ENCODE assay signal across 12 mouse cellular contexts in genomic region chr9:108690914-108691313, GRCm38 (mm10). TPM values are rescaled to one million over a fixed set of nuclear protein-coding genes. Genes with fewer than 3 reads are reported as not detected.
DNase-seq lines count a peak whose midpoint lies in the region; ATAC-seq and TF ChIP-seq lines count a peak whose summit lies in the region.
"Had no signal": no experiment of that assay in that cellular context is flagged by ENCODE, and none has a peak within 500 bp of the region (broad histone marks: within the 10 kb centered on the region; RNA-seq: fewer than 3 reads in every experiment).

No protein-coding gene starts in this region.

- 0 out of 2 replicates have a peak, but pooled peaks cover 2% of the 10 kb centered on the region for H3K36me3 ChIP-seq in kidney, embryonic 16.5 days (ENCODE audit: insufficient read depth, low read length)
- no peaks in the 10 kb centered on the region for H3K36me3 ChIP-seq in midbrain, embryonic 15.5 days (replicated peaks)
- H3K36me3 ChIP-seq in midbrain, postnatal 0 days (ENCODE audit: insufficient read depth, low read length): no peaks in the 10 kb centered on the region
- no peaks in the 10 kb centered on the region for H3K36me3 ChIP-seq in intestine, embryonic 15.5 days
- H3K36me3 ChIP-seq in stomach, embryonic 16.5 days (ENCODE audit: control insufficient read depth, insufficient read depth, low read length): no peaks in the 10 kb centered on the region
- H3K36me3 ChIP-seq in thymus, adult 2 months (ENCODE audit: control insufficient read depth, insufficient read depth, low read length): no peaks in the 10 kb centered on the region
- H3K36me3 ChIP-seq: neural tube, embryonic 13.5 days had no signal

- H3K9me3 ChIP-seq in kidney, embryonic 16.5 days (ENCODE audit: low read length): no peaks in the 10 kb centered on the region
- no peaks in the 10 kb centered on the region for H3K9me3 ChIP-seq in midbrain, embryonic 15.5 days
- no peaks in the 10 kb centered on the region for H3K9me3 ChIP-seq in midbrain, postnatal 0 days (ENCODE audit: low read length)
- H3K9me3 ChIP-seq in intestine, embryonic 15.5 days: no peaks in the 10 kb centered on the region
- H3K9me3 ChIP-seq in stomach, embryonic 16.5 days (replicated peaks; ENCODE audit: control insufficient read depth, low read length): no peaks in the 10 kb centered on the region
- H3K9me3 ChIP-seq: neural tube, embryonic 13.5 days had no signal

- H3K27me3 ChIP-seq in kidney, embryonic 16.5 days (ENCODE audit: insufficient read depth, low read length): no peaks in the 10 kb centered on the region
- no peaks in the 10 kb centered on the region for H3K27me3 ChIP-seq in midbrain, embryonic 15.5 days (replicated peaks)
- H3K27me3 ChIP-seq in midbrain, postnatal 0 days (ENCODE audit: insufficient read depth, low read length): no peaks in the 10 kb centered on the region
- H3K27me3 ChIP-seq in intestine, embryonic 15.5 days (replicated peaks): no peaks in the 10 kb centered on the region
- no peaks in the 10 kb centered on the region for H3K27me3 ChIP-seq in stomach, embryonic 16.5 days (ENCODE audit: control insufficient read depth, insufficient read depth, low read length)
- H3K27me3 ChIP-seq in thymus, adult 2 months (ENCODE audit: control insufficient read depth, insufficient read depth, low read length): no peaks in the 10 kb centered on the region; the same call in 1 of the 2 replicates
- H3K27me3 ChIP-seq: neural tube, embryonic 13.5 days had no signal

- TF ChIP-seq CTCF in midbrain, postnatal 0 days (IDR thresholded peaks at IDR 0.05): no peak
- no peak for TF ChIP-seq CTCF in thymus, adult 2 months (IDR thresholded peaks at IDR 0.05; ENCODE audit: borderline replicate concordance, control insufficient read depth, extremely low read depth, insufficient read depth, low read length, poor library complexity)

- H3K27ac ChIP-seq in kidney, embryonic 16.5 days (ENCODE audit: low read length): no peak overlapping the region
- H3K27ac ChIP-seq in midbrain, embryonic 15.5 days: no peak overlapping the region
- no peak overlapping the region for H3K27ac ChIP-seq in midbrain, postnatal 0 days (ENCODE audit: low read depth, low read length)
- peak overlapping the region; percentile 87 for H3K27ac ChIP-seq in intestine, embryonic 15.5 days
- peak overlapping the region; percentile 80 for H3K27ac ChIP-seq in stomach, embryonic 16.5 days (ENCODE audit: low read length)
- no peak overlapping the region for H3K27ac ChIP-seq in thymus, adult 2 months (ENCODE audit: control insufficient read depth, insufficient read depth, low read length)

- ATAC-seq in kidney, embryonic 16.5 days (ENCODE audit: low FRiP score, low TSS enrichment): no peak
- ATAC-seq in midbrain, embryonic 15.5 days (replicated peaks): no peak
- ATAC-seq in midbrain, postnatal 0 days (ENCODE audit: low FRiP score): no peak
- ATAC-seq in intestine, embryonic 15.5 days: no peak
- no peak for ATAC-seq in stomach, embryonic 16.5 days (ENCODE audit: insufficient read depth, low FRiP score)
- ATAC-seq: inflammation-experienced regulatory T-cells, adult 6 months had no signal

- H3K4me2 ChIP-seq in kidney, embryonic 16.5 days (replicated peaks; ENCODE audit: low read depth, low read length): no peak overlapping the region
- H3K4me2 ChIP-seq in midbrain, embryonic 15.5 days: peak overlapping the region; percentile 80; the same call in 1 of the 2 replicates
- no peak overlapping the region for H3K4me2 ChIP-seq in midbrain, postnatal 0 days (ENCODE audit: low read depth, low read length, poor library complexity, severe bottlenecking)
- no peak overlapping the region for H3K4me2 ChIP-seq in intestine, embryonic 15.5 days (replicated peaks)
- no peak overlapping the region for H3K4me2 ChIP-seq in stomach, embryonic 16.5 days (ENCODE audit: low read depth, low read length)

- H3K4me3 ChIP-seq in kidney, embryonic 16.5 days (ENCODE audit: low read length): no peak overlapping the region
- no peak overlapping the region for H3K4me3 ChIP-seq in midbrain, embryonic 15.5 days
- no peak overlapping the region for H3K4me3 ChIP-seq in midbrain, postnatal 0 days (ENCODE audit: low read depth, low read length)
- H3K4me3 ChIP-seq in intestine, embryonic 15.5 days (replicated peaks): no peak overlapping the region
- H3K4me3 ChIP-seq in stomach, embryonic 16.5 days (replicated peaks; ENCODE audit: low read length): no peak overlapping the region
- H3K4me3 ChIP-seq in thymus, adult 2 months (ENCODE audit: control insufficient read depth, insufficient read depth, low read length): no peak overlapping the region

- peak; percentile 35 for DNase-seq in kidney, adult 11 months
- no peak for DNase-seq in midbrain, postnatal 0 days (ENCODE audit: low spot score)
- DNase-seq in thymus, adult 2 months: no peak
- no peak for DNase-seq in heart, postnatal 14 days
- DNase-seq: gastrocnemius, postnatal 36 days; midbrain, embryonic 14.5 days had no signal

- peaks cover 14% of the 10 kb centered on the region for H3K4me1 ChIP-seq in kidney, embryonic 16.5 days (ENCODE audit: insufficient read depth, low read length)
- H3K4me1 ChIP-seq in midbrain, embryonic 15.5 days: peaks cover 50% of the 10 kb centered on the region
- H3K4me1 ChIP-seq in midbrain, postnatal 0 days (ENCODE audit: insufficient read depth, low read length): peaks cover 19% of the 10 kb centered on the region
- peaks cover 17% of the 10 kb centered on the region for H3K4me1 ChIP-seq in intestine, embryonic 15.5 days (replicated peaks)
- peaks cover 8% of the 10 kb centered on the region for H3K4me1 ChIP-seq in stomach, embryonic 16.5 days (ENCODE audit: control insufficient read depth, insufficient read depth, low read length)
- peaks cover 11% of the 10 kb centered on the region for H3K4me1 ChIP-seq in thymus, adult 2 months (replicated peaks; ENCODE audit: control insufficient read depth, insufficient read depth, low read length)

- TF ChIP-seq POLR2A in thymus, adult 2 months (IDR thresholded peaks at IDR 0.05; ENCODE audit: control insufficient read depth, extremely low read depth, insufficient read depth, low read length, poor library complexity): no peak

- 90% methylated on average over 6 of the region's 6 CpGs for WGBS in kidney, embryonic 16.5 days
- 87% methylated on average over 6 of the region's 6 CpGs for WGBS in midbrain, embryonic 15.5 days
- WGBS in midbrain, postnatal 0 days: 92% methylated on average over 6 of the region's 6 CpGs
- WGBS in intestine, embryonic 15.5 days: 78% methylated on average over 6 of the region's 6 CpGs
- WGBS in stomach, embryonic 16.5 days: 86% methylated on average over 6 of the region's 6 CpGs
- 95% methylated on average over 6 of the region's 6 CpGs for WGBS in thymus, adult 2 months

- no peak overlapping the region for H3K9ac ChIP-seq in kidney, embryonic 16.5 days (replicated peaks; ENCODE audit: low read length)
- no peak overlapping the region for H3K9ac ChIP-seq in midbrain, embryonic 15.5 days
- H3K9ac ChIP-seq in midbrain, postnatal 0 days (replicated peaks; ENCODE audit: low read length, poor library complexity, severe bottlenecking): no peak overlapping the region
- no peak overlapping the region for H3K9ac ChIP-seq in intestine, embryonic 15.5 days
- H3K9ac ChIP-seq in stomach, embryonic 16.5 days (ENCODE audit: low read length): no peak overlapping the region

- intact Hi-C loops in heart, postnatal 14 days (cut with DNase I): no loop called here

RNA-seq across cellular contexts. Expression of gene Prkar2a, which starts 1.8 kb away (rescaled TPM):
- polyA plus RNA-seq in kidney, embryonic 16.5 days (2015; fragmentation: Nextera tagmentation; extraction: Ambion mirVana): 19.8 and 20.2 TPM in 2 replicates
- 67.7 and 68.4 TPM in 2 replicates for polyA plus RNA-seq in midbrain, embryonic 15.5 days (2015; fragmentation: Nextera tagmentation; extraction: Ambion mirVana)
- 107 and 137 TPM in 2 replicates for total RNA-seq in midbrain, postnatal 0 days (2014; rRNA removed)
- polyA plus RNA-seq in midbrain, postnatal 0 days (2015; fragmentation: Nextera tagmentation; extraction: Ambion mirVana): 44.8 and 49.7 TPM in 2 replicates
- polyA plus RNA-seq in intestine, embryonic 15.5 days (2015; fragmentation: Nextera tagmentation; extraction: Ambion mirVana): 51.9 and 55.0 TPM in 2 replicates
- 19.7 and 23.4 TPM in 2 replicates for polyA plus RNA-seq in stomach, embryonic 16.5 days (2015; fragmentation: Nextera tagmentation; extraction: Ambion mirVana)
- 5.7 and 5.8 TPM in 2 replicates for polyA plus RNA-seq in thymus, adult 2 months (2012; rRNA removed)
- 10 to 100 TPM; 74.3 to 75.9 TPM for total RNA-seq in heart, postnatal 14 days (2021)

RNA-seq across cellular contexts. Expression of gene Slc25a20, which starts 29.0 kb away (rescaled TPM):
- 60.4 and 61.7 TPM in 2 replicates for polyA plus RNA-seq in kidney, embryonic 16.5 days (2015; fragmentation: Nextera tagmentation; extraction: Ambion mirVana)
- polyA plus RNA-seq in midbrain, embryonic 15.5 days (2015; fragmentation: Nextera tagmentation; extraction: Ambion mirVana): 43.2 and 45.1 TPM in 2 replicates
- 32.5 and 50.8 TPM in 2 replicates for total RNA-seq in midbrain, postnatal 0 days (2014; rRNA removed)
- 44.4 and 45.4 TPM in 2 replicates for polyA plus RNA-seq in midbrain, postnatal 0 days (2015; fragmentation: Nextera tagmentation; extraction: Ambion mirVana)
- polyA plus RNA-seq in intestine, embryonic 15.5 days (2015; fragmentation: Nextera tagmentation; extraction: Ambion mirVana): 77.1 and 83.3 TPM in 2 replicates
- 47.7 and 47.8 TPM in 2 replicates for polyA plus RNA-seq in stomach, embryonic 16.5 days (2015; fragmentation: Nextera tagmentation; extraction: Ambion mirVana)
- 19.8 and 24.7 TPM in 2 replicates for polyA plus RNA-seq in thymus, adult 2 months (2012; rRNA removed)
- total RNA-seq in heart, postnatal 14 days (2021): 100 to 1,000 TPM; 222 to 228 TPM

RNA-seq across cellular contexts. Expression of gene Arih2, which starts 41.7 kb away (rescaled TPM):
- polyA plus RNA-seq in kidney, embryonic 16.5 days (2015; fragmentation: Nextera tagmentation; extraction: Ambion mirVana): 52.7 and 58.2 TPM in 2 replicates
- polyA plus RNA-seq in midbrain, embryonic 15.5 days (2015; fragmentation: Nextera tagmentation; extraction: Ambion mirVana): 51.7 and 53.3 TPM in 2 replicates
- 43.1 and 61.9 TPM in 2 replicates for total RNA-seq in midbrain, postnatal 0 days (2014; rRNA removed)
- polyA plus RNA-seq in midbrain, postnatal 0 days (2015; fragmentation: Nextera tagmentation; extraction: Ambion mirVana): 36.7 and 37.3 TPM in 2 replicates
- polyA plus RNA-seq in intestine, embryonic 15.5 days (2015; fragmentation: Nextera tagmentation; extraction: Ambion mirVana): 41.0 and 46.4 TPM in 2 replicates
- polyA plus RNA-seq in stomach, embryonic 16.5 days (2015; fragmentation: Nextera tagmentation; extraction: Ambion mirVana): 45.5 and 50.8 TPM in 2 replicates
- 56.0 and 63.0 TPM in 2 replicates for polyA plus RNA-seq in thymus, adult 2 months (2012; rRNA removed)
- total RNA-seq in heart, postnatal 14 days (2021): 10 to 100 TPM; 47.7 to 48.0 TPM

Comparison
In these comparisons a context has a peak if more than half of its experiments do, and no peak if none do; other contexts are left out.
1. H3K27ac ChIP-seq: peak in intestine, embryonic 15.5 days (single experiment) and stomach, embryonic 16.5 days (single experiment); none in kidney, embryonic 16.5 days (single experiment), midbrain, embryonic 15.5 days (single experiment), midbrain, postnatal 0 days (single experiment) and thymus, adult 2 months (single experiment).